Mouse (Mus musculus): ENCODE data around the gene Ptbp1.

Gene Ptbp1
- long read RNA-seq, experiment 1, transcript Ptbp1-216 (14 exons, 3,110 nt), result major isoform, 9 of 30 reads
- long read RNA-seq, experiment 1, transcript Ptbp1-206 (13 exons, 3,169 nt), result minor isoform, 5 of 30 reads
- long read RNA-seq, experiment 1, partial matches to known transcripts, result 4 of 30 reads
- long read RNA-seq, experiment 1, other reads (novel, unspliced or antisense), result 10 of 30 reads
- long read RNA-seq, experiment 2, transcript Ptbp1-216 (14 exons, 3,110 nt), result major isoform, 7 of 18 reads
- long read RNA-seq, experiment 2, partial matches to known transcripts, result 3 of 18 reads
- long read RNA-seq, experiment 2, other reads (novel, unspliced or antisense), result 5 of 18 reads

DNA sequence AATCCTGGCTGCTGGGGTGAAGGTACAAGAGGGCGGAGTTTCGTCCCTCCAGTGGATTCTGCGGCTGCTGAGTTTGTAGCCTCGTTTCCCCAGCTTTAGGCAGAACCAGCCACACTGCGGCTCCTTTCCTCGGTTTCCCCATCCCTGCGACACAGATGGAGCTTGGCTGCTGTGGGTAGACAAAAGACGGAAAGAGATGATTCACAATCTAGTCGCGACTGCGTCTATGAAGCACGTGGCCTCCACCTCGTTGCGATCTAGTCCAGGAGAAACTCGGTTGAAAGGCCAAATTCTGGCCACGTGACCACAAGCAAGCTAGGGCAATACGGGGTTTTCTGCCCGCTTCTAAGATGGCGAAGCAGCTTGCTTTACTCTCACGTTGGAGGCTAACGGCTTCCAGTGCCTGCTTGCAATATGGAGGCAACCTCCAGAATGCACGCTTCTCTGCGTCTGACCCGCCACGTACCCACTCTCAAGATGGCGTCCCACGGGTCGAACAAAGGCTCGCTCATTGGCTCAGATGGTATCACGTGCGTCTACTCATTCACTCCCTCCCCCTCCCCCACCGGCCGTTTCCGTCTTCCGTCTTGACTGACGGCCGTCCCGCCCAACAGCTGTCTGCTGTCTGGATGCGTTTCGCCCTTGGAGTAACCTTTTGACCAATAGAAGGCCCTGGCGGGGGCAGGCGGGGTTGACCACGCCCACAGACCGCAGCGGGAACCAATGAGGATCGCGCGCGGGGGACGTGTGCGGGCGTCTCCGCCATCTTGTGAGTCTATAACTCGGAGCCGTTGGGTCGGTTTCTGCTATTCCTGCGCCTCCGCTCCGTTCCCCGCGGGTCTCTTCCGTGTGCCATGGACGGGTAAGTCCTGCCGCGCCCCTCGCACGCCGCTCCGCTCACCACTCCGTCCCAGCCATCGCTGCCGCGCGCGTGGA is at the start of gene Ptbp1:
Ptbp1 (plus strand) TSS at position 568 of the 936 bp plus-strand sequence.
- intact Hi-C loops (cut with DNase I), result no loop called here

DNA sequence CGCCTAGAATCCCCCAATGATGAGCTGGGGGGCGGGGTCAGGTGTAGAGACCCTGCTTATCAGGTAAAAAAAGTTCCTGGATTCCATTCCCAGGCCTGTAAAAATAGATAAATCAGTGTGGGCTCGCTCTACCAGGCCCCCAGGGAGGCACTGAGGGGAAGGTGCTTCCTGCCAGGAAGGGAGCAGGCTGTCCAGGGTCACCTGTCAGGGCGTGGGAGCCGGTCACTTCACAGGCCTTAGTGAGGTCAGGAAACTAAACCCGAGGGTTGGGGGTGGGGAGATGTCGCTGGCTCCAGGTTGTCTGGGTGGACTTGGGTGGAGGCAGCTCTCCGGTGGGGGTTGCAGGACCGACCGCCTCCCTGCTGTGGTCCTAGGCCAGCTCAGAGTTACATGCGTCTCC is 48.6 kb upstream of the Ptbp1 start:
- intact Hi-C loops (cut with DNase I), result no loop called here

DNA sequence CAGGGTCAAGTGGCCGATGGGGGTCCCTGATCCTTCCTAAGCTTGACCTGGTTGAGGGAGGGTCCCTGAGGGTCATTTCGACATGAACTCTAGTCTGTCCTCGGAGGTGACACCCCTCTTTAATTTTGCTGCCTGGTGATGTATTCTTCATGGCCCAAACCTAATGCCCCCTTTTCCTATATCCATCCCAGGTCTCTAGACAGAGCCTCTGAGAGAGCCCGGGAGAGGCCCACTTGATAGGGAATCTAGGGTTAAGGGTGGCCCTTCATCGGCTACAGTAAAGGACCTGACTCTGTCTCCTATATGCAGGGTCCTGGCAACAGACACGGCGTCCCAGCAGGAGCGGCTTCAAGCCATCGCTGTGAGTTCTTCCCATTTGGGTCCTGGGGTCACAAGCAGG is 47.9 kb upstream of the Ptbp1 start:
- intact Hi-C loops (cut with DNase I), result no loop called here

DNA sequence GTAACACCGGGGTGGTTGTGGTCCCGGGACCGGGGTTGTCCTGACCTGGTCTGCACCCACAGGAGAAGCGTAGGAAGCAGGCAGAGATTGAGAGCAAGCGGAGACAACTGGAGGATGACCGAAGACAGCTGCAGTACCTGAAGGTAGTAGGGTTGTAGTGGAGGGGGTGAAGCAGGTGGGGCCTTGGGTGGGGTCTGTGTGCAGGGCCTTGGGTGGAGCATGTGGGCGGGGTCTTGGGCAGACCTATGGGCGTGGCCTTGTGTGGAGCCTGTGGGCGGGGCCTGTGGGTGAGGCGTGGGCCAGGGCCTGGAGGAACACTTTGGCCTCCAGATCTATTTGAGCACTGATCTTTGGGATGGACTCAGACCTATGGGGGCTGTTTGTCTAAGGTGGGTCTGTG is 47.3 kb upstream of the Ptbp1 start:
- intact Hi-C loops (cut with DNase I), result no loop called here

DNA sequence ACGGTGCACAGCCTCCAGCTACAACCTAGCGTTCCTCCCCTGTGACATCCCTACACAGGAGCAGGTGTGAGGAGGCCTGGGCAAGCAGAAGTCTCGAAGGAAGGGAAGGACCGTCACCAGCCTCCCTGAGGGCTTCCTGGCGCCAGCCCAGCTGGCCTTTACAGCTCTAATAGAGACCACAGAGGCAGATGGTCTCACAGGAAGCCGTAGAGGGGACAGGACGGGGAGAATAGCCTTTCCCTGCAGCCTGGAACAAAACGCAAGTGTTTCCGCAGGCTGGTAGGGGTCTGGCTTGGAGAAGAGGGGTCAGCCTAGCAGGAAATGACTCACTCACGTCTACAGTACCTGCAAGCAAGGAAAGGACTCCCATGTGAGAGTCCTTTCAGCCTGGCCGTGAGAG is 46.4 kb upstream of the Ptbp1 start:
- intact Hi-C loops (cut with DNase I), result no loop called here

DNA sequence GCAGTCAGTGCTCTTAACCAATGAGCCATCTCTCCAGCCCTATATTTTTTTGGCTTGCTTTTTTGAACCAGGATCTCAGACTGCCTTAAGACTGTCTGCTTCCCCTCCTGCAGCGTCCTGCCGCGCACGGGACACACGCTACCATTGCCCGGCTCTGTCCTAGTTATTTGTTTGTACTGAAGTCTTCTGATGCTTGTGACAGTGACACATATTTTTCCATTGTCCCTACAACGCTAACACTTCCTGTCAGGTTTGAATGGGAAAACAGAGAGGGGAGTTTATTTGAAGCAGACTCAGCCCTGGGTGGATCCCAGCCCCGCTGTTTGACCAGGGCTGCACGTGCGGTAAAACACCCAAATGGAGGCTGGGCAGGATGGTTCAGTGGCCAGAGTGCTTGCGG is 45.5 kb upstream of the Ptbp1 start:
- intact Hi-C loops (cut with DNase I), result no loop called here

DNA sequence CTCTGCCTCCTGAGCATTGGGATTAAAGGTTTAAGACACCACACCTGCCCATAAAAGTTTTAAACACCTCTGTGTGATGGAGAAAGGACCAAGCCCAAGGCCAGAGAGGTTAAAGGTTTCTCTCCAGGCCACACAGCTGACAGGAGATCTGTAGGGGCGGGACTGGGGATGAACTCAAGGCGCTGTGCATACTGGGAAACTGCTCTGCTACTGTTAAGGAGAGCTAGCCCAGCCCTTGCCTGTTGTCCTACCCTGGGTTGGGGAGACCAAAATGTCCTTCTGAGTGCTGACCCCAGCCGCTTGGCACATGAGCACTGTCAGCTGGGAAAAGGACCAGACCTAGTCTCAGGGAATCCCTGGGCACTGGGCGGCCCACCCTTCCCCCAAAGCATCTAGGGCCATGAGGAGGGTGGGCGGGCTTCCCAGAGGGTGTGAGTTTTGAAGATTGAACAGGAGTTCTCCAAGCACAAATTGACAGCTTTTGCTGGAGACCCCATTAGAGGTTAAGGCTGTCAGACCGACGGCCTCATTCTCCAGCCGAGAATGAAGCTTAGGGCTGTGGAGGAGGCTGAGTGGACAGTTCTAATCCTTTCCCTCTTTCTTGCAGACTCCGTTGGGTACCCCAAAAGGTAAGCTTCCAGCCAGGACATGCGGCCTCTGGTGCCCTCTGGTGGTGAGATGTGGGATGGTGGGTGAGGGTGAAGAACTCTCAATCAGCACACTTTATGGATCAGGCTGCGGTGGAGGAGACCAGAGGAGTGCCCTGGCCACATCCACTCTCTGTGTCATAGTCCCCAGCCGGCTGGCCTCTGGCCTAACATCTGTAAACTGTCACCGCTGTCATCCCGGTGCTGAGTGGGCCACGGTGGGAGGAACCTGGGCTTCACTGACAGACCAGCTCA is 42.2 kb upstream of the Ptbp1 start:
- intact Hi-C loops (cut with DNase I), result loop anchor here (1.0 to 5.0 kb wide), 2 partner anchors 19 to 40 kb away; partner anchors contain the start of gene Palm

DNA sequence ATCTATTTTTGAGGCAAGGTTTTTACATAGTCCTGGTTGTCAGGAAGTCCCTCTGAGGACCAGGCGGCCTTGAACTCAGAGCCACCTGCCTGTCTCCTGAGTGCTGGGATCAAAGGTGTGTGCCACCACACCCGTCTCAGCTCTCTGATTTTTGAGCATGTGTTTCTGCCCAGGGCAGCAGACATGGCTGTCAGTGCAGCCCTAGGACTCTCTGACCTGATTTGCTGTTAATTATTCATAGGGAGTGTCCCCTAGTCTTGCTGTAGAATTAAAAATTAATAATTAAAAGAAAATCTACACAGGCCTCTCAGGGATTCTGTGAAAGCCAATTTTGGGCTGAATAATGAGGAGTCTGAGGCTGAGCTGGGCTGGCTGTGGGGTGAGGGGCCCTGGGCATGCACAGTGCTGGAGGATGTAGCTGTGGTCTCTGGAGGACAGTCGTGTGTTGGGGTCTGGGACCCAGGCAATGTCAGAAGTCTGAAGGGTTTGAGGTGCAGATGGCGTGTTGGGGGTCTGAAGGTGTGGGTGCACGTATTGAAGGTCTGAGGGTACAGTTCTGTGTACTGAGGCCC is 39.9 kb upstream of the Ptbp1 start:
- intact Hi-C loops (cut with DNase I), result loop anchor here (5.0 kb wide), 1 partner anchor 42 kb away; no protein-coding TSS in a partner anchor

DNA sequence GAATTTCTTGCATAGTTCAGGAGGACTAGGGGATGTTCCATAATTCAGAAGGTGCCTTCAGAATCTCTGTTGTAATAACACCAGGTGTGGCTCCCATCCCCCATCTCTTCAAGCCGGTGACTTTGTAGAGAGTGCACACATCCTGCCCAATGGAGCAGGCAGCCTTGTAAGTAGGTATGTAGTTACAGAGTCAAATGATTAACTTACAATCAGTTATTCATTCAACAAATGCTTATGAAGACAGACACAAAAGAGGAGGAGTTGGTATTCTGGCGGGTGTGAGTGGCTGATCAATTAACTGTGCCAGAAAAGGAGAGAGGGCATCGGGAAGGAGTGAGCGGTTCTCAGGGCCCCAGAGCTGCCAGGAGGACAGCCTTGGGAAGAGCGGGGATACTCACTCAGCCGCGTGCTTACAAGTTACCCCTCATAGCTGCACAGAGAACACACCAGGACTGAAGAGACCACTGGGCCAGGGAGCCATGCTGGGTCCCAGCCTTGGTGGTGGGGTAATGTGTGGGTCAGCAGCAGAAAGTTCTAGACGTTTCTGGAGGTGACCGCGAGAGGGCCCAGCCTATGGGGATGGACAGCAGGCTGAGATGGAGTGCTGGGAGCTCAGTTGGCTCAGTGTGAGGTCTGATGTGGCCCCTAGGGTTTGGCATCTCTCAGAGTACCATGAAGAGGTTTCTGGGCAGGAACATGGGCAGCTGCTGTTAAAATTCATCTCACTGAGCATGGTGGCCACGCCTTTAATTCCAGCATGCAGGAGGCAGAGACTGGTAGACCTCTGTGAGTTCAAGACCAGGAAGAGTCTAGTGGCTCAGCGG is 38.3 kb upstream of the Ptbp1 start:
- intact Hi-C loops (cut with DNase I), result no loop called here

DNA sequence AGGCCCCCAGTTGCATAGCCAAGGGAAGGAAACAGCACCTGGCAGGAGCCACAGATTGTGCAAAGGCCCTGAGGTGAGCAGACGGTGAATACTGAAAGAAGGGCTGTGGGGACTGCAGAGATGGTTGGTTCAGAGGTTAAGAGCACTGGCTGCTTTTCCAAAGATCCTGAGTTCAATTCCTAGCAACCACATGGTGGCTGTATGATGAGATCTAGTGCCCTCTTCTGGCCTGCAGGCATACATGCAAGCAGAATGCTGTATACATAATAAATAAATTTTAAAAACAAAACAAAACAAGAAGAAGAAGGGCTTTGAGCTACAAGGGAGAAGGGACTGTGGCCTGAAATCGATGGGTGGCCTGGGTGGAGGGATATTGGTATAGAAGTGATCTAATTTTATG is 37.1 kb upstream of the Ptbp1 start:
- intact Hi-C loops (cut with DNase I), result no loop called here

DNA sequence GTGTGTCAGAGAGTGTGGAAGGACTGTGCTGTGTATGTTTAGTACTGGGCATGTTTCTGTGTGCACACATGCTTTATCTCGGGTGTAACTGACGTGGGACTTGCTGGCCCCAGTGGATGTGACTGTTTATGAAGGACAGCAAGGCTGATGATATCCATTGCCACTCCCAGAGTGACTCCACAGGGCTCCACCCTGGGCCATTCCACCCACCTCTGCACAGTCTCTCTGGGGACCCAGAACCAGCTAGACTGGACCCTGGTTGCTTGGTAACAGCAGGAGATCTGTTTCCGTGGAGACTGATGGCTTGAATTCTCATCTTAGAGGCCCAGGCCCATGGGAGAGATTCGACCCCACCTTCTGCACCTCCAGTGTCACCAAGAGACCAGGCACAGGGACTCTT is 36.0 kb upstream of the Ptbp1 start:
- intact Hi-C loops (cut with DNase I), result no loop called here

DNA sequence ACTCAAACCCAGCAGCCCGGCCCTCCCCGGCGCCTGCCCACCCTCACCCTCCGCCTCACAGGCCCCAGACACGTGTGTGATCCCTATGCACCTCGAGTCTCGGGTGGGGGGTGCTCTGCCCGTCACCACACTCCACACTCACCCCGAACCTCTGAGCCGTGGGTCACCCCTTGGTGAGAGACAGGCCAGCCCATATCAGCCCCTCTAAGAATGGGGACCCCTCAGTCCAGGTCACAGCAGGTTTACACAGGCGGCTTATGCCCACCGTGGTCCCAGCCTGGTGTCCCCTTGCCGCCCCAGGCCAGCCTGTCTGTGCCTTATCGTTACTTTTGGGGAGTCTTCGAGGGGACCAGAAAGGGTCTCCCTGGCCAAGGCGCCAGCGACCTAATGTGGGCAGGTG is 34.6 kb upstream of the Ptbp1 start:
- intact Hi-C loops (cut with DNase I), result loop anchor here (5.0 kb wide), 1 partner anchor 37 kb away; no protein-coding TSS in a partner anchor

DNA sequence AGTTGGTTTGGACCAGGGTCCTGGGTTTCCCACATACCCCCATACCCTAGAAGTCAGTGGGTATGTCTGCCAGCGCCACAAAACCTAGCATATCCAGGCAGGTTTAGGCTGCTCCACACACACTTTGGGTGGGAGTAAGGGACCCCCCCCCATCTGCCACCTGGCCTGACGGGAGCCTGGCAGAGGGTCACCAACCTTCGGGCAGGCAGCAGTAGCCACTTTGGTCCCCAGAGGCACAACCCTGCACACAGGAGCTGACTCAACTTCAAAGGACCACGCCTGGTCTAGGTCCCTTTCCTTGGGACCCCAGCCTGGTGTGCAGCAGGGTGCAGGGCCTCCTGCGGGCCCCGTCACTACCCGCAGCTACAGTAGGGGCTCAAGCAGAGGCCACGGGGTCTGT is 34.0 kb upstream of the Ptbp1 start:
- intact Hi-C loops (cut with DNase I), result loop anchor here (5.0 kb wide), 1 partner anchor 38 kb away; no protein-coding TSS in a partner anchor

DNA sequence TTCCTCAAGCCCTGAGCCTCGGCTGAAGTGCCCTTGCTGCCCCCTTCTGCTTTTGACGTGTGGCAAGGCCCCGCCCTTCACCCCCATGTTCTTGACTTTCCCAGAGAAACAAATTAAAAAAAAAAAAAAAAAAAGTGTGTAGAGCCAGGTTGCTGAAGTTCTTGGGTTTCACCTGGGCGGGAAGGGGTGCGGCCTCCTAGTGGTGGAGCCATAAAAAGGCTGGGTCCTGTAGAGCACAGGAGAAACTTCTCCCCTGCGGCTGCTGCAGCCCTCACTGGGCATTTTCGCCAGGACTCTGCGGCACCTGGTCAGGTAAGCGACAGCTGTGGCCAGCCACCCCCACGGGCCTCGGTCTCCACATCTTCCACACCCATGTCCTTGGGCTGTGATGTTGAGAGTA is 33.4 kb upstream of the Ptbp1 start, which contains the start of gene Misp:
Misp (plus strand) TSS at position 208 of the 400 bp plus-strand sequence.
- intact Hi-C loops (cut with DNase I), result loop anchor here (5.0 kb wide), 1 partner anchor 38 kb away; no protein-coding TSS in a partner anchor

DNA sequence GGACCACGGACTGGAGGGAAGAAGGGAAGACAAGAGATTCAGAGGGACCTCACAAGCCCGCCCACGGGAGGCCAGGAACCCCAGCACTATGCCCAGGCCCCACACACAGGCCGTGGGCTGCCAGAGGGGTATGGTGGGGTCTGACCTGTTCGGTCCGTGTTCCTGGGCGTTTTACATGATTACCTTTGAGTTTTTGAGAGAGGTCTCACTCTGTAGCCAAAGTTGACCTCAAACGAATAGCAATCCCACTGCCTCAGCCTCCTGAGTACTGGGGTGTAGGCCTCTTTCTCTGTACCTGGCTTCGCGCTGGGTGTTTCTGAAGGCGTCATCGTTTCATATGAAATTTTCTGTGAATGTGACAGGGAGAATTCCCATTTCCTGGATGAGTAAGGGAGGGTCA is 32.5 kb upstream of the Ptbp1 start:
- intact Hi-C loops (cut with DNase I), result loop anchor here (5.0 kb wide), 1 partner anchor 39 kb away; no protein-coding TSS in a partner anchor

DNA sequence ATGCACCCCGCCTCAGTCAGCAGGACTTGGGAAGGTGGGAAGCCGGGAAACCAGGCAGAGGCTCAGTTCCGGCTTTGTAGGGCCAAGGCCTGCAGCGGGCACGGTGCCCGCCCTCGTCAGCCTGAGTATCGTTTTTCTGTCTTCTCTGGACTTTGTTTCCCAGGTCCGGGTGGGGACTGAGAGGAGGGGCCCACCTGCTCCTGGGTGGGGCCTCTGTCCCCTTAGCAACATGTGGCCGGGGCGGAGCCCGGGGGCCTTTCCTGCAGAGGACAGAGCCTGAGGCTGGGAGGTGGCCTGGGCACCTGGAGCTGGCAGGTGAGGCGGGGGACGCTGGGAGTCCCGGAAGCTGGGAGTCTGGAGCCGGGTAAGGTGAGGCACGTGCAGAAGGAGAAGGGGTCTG is 31.9 kb upstream of the Ptbp1 start:
- intact Hi-C loops (cut with DNase I), result loop anchor here (5.0 kb wide), 1 partner anchor 40 kb away; no protein-coding TSS in a partner anchor

DNA sequence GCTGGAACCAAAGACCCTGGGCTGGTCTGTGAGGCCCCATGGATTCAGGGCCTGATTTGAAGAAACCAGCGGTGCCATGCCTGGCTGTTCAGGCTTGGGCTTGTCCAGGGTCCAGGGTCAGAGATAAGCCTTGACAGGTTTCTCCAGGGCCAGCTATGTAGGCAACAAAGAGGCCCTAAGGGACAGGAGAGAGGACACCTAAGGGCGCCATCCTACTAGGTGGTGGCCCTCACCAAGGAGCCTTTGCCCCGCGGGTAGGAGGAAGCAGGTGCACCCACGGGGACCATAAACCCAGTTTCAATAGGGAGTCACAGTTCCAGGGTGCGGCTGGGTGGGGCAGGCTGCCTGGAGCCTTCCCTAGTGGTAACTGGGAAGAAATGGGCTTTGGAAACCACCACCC is 31.2 kb upstream of the Ptbp1 start:
- intact Hi-C loops (cut with DNase I), result loop anchor here (5.0 kb wide), 1 partner anchor 41 kb away; no protein-coding TSS in a partner anchor

DNA sequence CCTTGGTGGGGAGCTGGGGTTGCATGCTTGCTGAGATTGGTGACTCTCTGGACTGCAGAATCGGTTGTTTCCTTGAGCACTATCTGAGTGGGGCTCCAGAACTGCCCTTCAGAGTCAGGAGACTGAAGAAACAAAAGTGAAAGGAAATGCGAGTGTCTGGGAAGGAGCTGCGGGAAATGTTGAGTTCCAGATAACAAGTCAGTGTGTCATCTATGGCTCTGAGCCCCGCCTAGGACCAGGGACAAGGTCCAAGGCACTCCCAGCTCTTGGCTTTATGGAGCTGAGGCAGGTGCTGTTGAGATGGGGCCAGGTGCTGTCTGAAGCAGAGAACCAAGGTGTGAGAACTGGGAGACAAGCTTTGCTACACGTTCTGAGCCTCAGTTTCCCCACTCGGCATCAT is 29.8 kb upstream of the Ptbp1 start:
- intact Hi-C loops (cut with DNase I), result loop anchor here (5.0 kb wide), 1 partner anchor 42 kb away; no protein-coding TSS in a partner anchor

DNA sequence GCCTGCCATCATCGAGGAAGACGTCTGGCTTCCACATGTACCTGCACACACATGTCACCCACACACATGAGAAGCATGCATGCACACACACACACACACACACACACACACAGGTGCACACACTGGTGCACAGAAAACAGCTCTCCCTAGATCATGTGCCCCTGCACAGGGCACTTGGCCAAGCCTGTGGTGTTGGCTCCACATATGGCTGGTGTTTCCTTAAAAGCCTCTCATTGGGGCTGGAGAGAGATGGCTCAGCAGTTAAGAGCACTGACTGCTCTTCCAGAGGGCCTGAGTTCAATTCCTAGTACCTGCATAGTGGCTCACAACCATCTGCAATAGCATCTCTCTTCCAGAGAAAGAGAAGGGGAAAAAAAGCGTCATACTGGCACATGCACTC is 22.6 kb upstream of the Ptbp1 start:
- intact Hi-C loops (cut with DNase I), result loop anchor here (5.0 kb wide), 3 partner anchors 36 to 126 kb away; no protein-coding TSS in a partner anchor
